Mouse (Mus musculus) layer of hippocampus, postnatal 14 days (tissue): ENCODE measurements around the gene Ccdc157. TPM values are rescaled to one million over a fixed set of nuclear protein-coding genes. Genes with fewer than 3 reads are reported as not detected.
"Not testable (repeated sequence)": the region's sequence is repeated elsewhere in the genome, so short reads cannot be mapped to it uniquely, and the experiment has no call there.

Experiments
- DNase-seq, 2 experiments: peaks; one replicate each; pipeline ENCODE4 v3.0.0; 2021 to 2022; ENCODE audit warnings: low spot score in 2 of 2, mixed read lengths in 1 of 2
- long read RNA-seq, 2 experiments: library from polyadenylated mRNA; stranded (forward); transcript quantifications; one replicate each; pipeline ENCODE4 v2.0.0; 2021
- total RNA-seq, 2 experiments: library from RNA; stranded (reverse); gene quantifications; 2 replicates each; pipeline ENCODE4 v1.2.3; 2021

The Ccdc157 gene
- total RNA-seq, result 10 to 100 TPM; 13.0 to 13.1 TPM
- long read RNA-seq, experiment 1, full-length matches to known transcripts, result 1 of 5 reads
- long read RNA-seq, experiment 1, partial matches to known transcripts, result 0 of 5 reads
- long read RNA-seq, experiment 1, other reads (novel, unspliced or antisense), result 4 of 5 reads
- long read RNA-seq, experiment 2, full-length matches to known transcripts, result 1 of 9 reads
- long read RNA-seq, experiment 2, partial matches to known transcripts, result 4 of 9 reads
- long read RNA-seq, experiment 2, other reads (novel, unspliced or antisense), result 4 of 9 reads

GRCm38 (mm10) chr11:4159808-4160708 lies at the start of gene Ccdc157, which contains the start of gene Sf3a1:
Ccdc157 (minus strand) TSS chr11:4160293.
Sf3a1 (plus strand) TSS chr11:4160350.
- peak; percentile 92 to 94 for DNase-seq

GRCm38 (mm10) chr11:4209556-4209955 lies 49.5 kb upstream of the Ccdc157 start:
- DNase-seq, result no peak

DNA sequence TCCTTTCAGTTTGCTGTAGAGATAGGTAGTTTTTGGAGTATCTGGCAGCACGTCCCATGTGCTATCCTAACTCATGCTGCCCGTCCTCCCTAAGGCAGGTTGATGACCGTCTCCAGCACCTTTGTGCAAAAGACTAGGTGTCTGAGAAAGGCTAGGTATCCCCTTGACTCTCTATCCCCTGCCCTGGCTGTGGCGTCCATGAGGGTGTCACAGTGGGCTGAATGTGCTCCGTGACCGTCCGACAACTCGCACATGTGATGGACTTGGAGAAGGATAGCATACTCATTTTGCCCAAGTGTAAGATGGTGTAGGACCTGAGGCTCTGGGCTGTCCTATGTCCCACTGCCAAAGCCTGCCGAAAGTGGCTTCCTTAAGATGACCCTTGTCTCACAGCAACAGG lies 47.6 kb upstream of the Ccdc157 start:
- DNase-seq, result no peak

- no peak for DNase-seq
Observed at GRCm38 (mm10) chr11:4206563-4206962, 46.5 kb upstream of the Ccdc157 start.

DNA sequence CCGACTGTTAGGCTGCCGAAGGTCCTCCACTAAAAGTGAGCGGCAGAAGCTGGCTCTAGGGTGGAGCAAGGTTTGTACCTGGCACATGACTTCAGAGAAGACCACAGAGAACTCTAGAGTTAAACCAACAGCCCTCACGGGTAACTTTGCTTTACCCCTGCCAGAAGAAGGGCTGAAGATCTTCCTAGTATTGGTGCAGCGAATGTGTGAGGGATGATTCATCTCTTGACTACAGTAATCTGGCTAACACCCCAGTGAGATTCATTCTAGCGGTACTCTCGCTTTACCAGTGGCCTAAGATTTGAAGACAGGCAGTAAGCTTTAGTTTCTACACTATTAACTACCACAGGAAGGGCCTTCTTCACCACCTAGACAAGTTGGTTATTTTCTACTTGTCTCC lies 45.9 kb upstream of the Ccdc157 start:
- no peak for DNase-seq

DNA sequence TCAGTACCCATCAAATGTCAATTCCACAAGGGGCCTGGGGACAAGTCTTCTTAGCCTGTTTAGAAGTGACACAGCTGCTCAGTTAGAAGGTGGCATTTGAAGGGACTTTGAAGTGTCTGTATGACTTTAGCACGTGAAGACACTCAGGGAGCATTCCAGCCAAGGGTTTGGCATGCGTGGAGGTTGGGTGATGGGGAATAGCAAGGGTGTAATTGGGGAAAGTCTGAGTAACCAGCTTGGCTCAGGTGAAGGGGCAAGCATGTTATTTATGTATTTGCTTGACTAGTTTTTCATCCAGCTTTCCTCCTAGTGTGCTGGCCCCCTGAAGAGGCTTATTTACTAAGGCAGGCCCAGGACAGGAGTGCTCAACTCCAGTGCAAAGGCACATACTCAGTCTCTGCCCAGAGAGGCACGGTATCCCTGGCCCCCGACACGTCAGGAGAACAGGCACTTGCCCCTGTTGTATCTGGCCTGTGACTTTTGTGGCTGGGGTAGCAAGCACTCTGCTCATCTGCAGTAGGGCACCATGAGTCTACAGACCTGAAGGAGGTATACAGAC lies 45.1 kb upstream of the Ccdc157 start:
- DNase-seq, result no peak

- no peak for DNase-seq
Observed at GRCm38 (mm10) chr11:4203705-4204074, 43.6 kb upstream of the Ccdc157 start.

DNA sequence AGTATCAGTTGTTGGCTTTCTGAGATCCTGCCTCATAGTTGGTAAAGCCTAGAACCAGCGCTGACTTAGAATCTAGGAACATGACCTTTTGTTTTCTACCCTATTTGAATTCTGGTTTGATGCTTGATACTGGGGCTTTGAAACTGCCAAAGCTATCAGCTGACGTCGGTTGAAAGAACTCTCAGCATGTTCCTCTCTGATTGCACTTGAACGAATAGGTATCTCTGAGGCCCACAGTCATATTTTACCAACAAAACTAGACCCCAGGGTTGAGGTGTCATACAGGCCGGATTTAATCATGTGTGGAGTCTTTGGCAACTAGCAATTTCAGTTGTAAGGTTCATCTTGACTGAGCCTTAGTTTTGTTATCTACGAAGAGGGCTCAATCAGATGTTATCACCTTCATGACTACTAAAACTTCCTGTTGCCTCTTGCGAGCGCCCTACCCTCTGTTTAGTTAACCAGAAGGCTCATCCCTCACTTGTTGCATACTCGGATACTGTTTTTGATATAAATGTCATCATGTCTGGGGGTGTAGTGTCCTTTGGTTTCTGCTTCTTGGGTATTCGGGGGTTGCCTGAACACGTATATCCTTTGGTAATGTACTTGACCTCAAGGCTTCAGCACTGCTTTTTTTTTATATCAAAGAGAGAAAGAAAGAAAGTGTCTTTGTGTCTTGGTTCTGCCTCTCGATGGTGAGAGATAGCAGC lies 43.1 kb upstream of the Ccdc157 start:
- DNase-seq, result no peak

GRCm38 (mm10) chr11:4201981-4202700 lies 42.0 kb upstream of the Ccdc157 start:
- DNase-seq, result no peak

- no peak for DNase-seq
Observed at GRCm38 (mm10) chr11:4197691-4198090, 37.6 kb upstream of the Ccdc157 start.

- no peak for DNase-seq
Observed at GRCm38 (mm10) chr11:4196636-4197035, 36.5 kb upstream of the Ccdc157 start.

GRCm38 (mm10) chr11:4195597-4196031 lies 35.5 kb upstream of the Ccdc157 start:
- DNase-seq, result no peak

GRCm38 (mm10) chr11:4193420-4193819 lies 33.3 kb upstream of the Ccdc157 start:
- no peak for DNase-seq

DNA sequence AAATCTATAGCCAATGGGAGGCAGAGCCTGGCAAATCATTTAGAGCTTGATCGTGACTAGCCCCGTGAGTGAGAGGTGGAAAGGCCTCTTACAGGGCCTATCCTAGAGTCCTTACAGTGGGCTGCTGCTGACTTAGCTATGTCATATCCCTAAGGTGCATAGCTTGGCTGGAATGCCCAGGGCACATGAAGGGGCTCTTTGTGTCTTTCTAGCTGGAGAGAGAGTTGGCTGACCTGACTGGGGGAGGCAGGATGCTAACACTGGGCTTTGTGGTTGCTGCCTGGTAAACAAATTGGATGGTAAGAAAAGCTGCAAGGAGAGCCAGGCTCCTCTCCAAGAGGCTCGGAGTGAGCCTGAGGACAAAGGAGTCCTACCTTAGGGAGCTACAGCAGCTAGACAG lies 32.7 kb upstream of the Ccdc157 start:
- DNase-seq, result no peak

DNA sequence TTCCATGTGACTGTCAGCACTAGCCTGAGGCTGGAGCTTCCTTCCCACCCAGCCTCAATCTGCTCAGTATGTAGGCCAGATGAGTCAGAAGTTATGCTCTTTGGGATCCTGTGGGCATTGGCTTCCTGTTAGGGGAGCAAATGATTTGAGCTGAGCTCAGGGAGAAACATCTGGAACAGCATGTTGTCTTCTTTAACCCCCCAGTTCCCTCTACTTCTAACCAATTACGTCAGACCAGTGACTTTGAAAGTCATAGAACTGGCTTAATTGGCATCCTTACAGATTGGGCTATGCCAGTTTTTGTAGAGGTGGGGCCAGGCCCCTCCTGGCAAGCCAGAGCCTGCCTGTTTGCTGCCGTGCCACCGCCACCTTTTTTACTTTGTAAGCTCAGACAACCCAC lies 30.6 kb upstream of the Ccdc157 start:
- no peak for DNase-seq

DNA sequence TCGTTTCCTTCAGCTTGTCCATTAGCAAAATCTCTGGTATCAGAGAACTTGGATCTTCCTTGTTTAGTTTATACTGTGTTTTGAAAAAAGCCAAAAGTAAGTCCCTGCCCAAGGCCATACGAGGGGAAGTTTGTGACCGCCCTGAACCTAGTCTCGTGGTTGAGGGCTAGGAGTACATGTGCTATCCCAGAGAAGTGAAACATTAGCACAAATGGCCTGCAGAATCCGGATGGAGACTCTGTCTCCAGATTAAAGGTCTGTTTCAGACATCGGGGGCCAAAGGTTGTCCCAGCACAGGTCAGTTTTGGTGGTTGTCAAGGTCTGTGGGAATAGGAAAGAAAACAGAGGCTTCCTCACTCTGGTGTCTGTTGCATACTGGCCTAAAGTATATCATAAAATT lies 29.1 kb upstream of the Ccdc157 start:
- DNase-seq, result no peak

DNA sequence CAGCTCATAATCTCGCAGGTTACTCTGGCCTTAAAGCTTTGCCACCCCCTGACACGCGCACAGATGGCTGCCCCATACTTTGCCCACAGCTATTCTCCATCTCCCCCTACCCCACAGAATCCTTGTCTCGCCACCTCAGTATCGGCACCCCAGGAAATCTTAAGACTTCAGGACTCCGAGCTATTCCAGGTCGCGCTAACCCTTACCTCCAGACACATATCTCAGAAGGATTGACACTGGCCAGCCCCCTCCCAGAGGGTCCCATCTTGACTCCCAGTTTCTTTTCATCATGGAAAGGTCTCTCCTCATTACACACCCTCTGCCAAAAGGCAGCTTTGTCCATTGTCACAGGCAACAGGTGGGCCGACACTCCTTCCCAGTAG lies 27.2 kb upstream of the Ccdc157 start:
- no peak for DNase-seq

DNA sequence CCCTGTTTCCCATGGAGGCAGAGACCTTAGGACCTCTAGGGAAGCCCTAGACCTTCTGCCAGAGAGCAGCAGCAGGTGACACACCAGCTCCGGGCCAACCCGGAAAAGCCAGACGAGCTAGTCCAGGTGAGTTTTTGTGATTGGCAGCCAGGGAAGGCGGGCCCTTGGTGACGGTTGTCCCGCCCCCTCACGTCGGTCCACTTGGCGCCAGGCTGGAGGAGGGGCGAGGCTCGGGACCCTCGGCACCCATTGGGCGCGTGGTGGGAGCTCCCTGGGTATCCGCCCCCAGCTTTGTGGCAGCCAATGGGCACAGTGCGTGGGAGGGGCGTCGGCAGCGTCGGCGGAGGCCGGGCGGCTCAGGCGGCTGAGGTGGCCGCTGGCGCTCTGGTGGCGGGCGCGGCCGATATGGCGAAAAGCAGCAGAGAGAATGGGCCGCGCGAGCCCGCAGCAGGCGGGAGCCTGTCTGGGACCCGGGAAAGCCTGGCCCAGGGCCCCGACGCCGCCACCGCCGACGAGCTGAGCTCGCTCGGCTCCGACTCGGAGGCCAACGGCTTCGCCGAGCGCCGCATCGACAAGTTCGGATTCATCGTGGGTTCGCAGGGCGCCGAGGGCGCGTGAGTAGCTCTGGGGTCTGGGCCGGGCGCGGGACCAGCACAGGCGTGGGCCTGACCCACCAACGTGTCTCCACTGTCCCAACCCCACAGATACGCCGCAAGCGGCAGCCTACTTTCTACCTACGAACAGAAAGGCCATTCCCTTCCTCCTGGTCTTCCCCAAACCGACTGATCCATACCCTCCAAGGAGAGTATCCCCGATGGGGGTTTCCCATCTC lies 26.6 kb upstream of the Ccdc157 start, which contains the start of gene Tbc1d10a:
Tbc1d10a (plus strand) TSS at position 304 of the 832 bp plus-strand sequence.
- DNase-seq, result peak; percentile 96 to 98

GRCm38 (mm10) chr11:4185480-4185879 lies 25.4 kb upstream of the Ccdc157 start:
- not testable (repeated sequence) for DNase-seq
